Mouse (Mus musculus): ENCODE measurements around the gene Tm9sf3.

Tm9sf3 gene

DNA sequence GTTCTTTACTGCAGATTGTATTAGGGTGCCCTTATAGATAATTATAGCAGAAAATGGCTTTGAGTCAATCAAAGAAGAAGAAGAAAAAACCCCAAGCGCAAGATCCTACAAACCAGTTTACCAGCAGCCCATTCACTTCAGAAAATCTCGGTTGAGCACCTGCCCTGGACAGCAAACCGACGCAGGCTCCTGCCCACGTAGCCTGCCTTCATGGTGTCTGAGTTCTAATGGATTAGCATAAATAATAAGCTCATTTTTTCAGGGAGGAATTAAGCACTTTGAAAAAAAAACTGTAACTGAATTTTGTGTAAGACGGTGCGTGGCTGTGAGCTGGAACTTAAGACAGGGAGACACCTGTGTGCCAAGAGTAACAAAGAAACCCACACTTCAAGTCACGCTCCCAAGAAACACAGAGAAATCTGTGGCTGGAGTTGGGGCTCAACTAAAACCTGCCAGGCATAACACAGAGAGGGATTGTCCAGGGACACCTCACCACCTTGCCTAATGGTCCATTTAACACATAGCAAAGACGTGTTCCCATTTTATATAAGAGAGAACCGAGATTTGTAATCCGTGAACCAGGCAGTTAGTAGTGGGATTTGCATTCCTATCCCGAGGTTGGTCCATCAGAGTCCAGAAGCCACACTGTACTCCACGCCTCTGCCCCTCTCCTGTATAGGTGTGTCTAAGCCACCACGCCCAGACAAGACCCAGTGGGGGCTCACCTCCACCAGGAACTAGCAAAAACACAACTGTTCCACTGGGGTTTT lies 98.5 kb downstream of the Tm9sf3 start:
- DNase-seq: no peak

DNA sequence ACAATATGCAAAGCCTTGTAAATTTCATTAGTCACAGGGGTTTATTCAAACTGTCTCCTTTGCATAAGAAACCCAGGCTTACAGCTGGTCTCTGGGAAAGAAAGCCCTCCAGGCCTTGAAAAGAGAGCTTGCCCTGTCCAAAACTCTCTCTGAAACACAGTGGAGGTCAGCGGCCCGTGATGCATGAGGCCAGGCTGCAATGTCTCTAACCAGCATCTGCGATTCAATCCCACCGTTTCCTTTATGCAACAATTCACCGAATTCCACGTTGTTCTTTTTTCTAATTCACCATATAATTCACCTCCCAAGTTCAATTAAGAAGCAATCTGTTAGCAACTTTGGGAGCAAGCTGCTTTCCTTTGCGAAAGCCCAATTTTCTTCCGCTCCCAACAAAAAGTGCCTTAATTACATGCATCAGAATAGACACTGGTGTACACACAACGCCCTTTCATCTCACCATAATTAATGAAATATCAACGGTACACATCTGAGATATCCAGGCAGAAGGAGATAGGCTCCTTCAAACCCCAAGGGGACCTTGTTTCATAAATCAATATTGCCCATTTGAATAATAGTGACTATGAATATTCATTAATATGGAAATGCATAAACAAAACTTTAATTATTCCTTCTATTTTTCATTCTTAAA lies 99.2 kb downstream of the Tm9sf3 start:
- no peak for DNase-seq

Measured in cerebellum, adult 9-11 months (tissue).